Mouse (Mus musculus) retina, embryonic 14.5 days (tissue): Measurements from ENCODE around the gene Gzme.
A peak's percentile ranks its signal among the peaks of the same experiment; 100 is the strongest.
"Not testable (repeated sequence)": the region's sequence is repeated elsewhere in the genome, so short reads cannot be mapped to it uniquely, and the experiment has no call there.

Source experiments
- DNase-seq: peaks from one replicate; pipeline ENCODE4 v3.0.0-alpha.2; 2015; ENCODE audit warnings: low spot score

Gene Gzme

DNA sequence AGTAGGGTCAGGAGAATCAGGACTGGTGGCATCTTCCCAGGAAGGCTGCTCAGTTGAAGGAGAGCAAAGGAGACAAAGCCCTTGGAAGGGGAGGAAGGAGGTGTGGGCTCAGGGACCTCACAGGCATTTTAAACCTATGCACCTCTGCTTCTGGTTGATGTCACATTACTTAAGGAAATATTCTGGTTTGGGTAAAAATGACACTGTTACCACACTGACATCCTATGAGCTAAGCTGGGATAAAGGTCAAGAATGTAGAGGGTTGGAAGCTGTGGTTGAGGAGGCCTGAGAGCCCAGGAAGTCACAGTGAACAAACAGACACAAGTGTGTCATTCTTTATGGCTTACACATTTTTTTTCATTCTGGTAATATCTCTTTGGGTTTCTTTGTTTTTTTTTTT, at the start of gene Gzme:
TSS of gene Gzme (minus strand) at position 101 of the 400 bp plus-strand sequence.
- no peak for DNase-seq

DNA sequence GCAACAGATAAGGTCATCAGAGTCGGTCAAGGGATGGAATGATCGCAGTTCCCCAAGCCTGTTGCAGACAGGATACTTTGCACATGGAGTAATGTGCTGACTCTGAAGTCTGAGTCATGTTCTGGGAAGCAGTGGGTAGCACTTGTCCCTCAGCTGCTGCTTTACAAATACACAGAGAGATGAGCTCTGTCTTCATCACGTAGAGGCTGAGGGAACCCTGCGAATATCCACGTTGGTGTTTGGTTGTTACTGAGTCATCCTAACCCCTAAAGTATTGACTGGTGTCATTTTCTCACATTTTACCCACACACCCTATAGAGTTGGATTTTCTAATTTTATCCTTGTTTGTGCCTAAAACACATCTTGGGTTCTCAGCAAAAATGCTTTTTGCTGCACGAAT, 47.6 kb upstream of the Gzme start:
- no peak for DNase-seq

DNA sequence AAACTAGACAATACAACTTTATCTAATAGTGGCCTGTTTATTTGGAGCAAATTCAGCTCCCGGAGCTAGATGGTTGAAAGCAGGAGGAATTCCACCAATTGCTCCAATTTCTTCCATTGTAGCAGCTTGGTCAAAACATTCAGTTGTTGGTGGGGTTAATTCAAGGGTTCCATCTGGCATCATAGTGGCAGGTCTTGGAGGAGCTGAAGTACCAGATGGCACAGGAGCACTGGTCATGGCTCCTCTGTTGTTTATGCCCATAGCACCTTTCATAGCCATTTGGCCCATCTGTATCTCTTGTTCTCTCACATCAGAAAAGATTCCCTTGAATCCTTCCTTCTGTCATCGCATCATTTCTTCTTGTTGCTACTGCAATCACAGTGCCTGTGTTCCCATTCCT, 41.7 kb upstream of the Gzme start:
- DNase-seq: no peak

DNA sequence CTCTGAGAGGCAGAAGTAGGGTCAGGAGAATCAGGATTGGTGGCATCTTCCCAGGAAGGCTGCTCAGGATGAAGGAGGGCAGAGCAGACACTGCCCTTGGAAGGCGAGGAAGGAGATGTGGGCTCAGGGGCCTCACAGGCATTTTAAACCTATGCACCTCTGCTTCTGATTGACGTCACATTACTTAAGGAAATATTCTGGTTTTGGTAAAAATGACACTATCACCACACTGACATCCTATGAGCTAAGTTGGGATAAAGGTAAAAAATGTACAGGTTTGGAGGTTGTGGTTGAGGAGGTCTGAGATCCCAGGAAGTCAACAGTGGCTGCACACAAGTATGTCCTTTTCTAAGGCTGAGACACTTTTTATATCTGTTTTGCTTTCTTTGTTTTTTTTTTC, 39.1 kb upstream of the Gzme start, which contains the start of gene Gzmg:
TSS of gene Gzmg (minus strand) at position 101 of the 400 bp plus-strand sequence.
- not testable (repeated sequence) for DNase-seq

DNA sequence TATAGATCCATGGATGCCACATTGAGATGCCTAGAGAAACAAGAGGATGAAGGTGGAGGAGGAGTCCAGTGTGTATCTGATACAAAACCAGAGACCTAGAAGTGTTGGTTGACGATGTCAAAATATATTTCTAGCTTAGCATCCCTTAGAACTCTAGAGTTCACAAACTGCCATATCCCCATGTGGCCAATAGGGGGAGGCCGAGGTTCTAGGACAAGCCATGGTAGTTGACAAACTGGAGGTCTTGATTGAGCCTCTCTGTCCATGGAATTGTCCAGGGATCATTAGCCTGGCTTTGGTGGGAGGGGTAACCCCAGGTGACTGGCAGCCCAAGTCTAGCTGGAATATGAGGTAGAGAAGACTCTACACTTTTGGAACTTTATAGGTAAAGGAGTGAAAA, 34.9 kb upstream of the Gzme start:
- DNase-seq: no peak

DNA sequence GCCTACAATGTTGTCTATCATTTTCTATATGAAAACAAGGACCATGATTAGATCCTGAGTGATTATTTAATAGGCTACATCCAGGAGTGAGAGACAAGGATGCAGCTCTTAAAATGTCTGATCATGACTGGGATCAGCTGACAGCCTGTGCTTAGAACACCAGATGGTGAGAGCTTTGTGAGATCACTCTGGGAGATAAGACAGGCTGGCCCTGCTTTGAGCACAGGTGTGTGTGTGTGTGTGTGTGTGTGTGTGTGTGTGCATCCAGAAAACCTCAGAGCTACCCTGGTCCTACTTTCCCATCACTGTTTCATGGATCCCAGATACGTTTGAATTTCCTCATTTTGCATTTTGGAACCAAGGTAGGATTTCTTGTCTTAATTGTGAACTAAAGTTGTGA, 13.2 kb upstream of the Gzme start:
- not testable (repeated sequence) for DNase-seq

DNA sequence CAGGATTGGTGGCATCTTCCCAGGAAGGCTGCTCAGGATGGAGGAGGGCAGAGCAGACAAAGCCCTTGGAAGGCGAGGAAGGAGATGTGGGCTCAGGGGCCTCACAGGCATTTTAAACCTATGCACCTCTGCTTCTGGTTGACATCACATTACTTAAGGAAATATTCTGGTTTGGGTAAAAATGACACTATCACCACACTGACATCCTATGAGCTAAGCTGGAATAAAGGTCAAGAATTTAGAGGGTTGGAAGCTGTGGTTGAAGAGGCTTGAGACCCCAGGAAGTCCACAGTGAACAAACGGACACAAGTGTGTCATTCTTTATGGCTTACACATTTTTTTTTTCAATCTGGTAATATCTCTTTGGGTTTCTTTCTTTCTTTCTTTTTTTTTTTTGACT, 12.1 kb upstream of the Gzme start, which contains the start of gene Gzmd:
TSS of gene Gzmd (minus strand) at position 101 of the 400 bp plus-strand sequence.
- not testable (repeated sequence) for DNase-seq

DNA sequence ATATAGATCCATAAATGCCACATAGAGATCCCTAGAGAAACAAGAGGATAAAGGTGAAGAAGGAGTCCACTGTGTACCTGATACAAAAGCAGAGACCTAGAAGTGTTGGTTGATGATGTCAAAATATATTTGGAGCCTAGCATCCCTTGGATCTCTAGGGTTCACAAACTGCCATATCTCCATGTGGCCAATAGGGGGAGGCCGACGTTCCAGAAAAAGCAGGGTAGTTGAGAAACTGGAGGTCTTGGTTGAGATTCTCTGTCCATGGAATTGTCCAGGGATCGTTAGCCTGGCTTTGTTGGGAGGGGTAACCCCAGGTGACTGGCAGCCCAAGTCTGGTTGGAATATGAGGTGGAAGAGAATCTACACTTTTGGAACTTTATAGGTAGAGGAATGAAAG, 7.9 kb upstream of the Gzme start:
- DNase-seq: peak; percentile 6

DNA sequence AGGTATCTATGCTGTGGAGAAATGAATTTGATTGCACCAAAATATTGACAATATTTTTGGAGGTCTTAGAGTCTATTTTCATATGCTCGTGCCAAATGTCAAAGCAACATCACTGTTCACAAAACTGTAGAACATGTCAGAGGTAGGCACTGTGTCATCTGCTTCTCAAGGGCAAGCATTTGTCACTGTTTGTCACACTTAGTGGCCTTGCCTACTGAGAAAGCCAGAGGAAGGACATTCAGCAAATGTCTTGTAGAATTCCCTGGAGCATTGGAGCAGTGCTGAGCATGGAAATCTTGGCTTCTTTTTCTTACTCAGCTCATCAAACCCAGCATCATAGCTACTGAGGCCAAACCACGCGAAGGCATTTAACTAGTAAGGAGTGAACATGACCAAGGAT, 3.1 kb upstream of the Gzme start:
- no peak for DNase-seq

DNA sequence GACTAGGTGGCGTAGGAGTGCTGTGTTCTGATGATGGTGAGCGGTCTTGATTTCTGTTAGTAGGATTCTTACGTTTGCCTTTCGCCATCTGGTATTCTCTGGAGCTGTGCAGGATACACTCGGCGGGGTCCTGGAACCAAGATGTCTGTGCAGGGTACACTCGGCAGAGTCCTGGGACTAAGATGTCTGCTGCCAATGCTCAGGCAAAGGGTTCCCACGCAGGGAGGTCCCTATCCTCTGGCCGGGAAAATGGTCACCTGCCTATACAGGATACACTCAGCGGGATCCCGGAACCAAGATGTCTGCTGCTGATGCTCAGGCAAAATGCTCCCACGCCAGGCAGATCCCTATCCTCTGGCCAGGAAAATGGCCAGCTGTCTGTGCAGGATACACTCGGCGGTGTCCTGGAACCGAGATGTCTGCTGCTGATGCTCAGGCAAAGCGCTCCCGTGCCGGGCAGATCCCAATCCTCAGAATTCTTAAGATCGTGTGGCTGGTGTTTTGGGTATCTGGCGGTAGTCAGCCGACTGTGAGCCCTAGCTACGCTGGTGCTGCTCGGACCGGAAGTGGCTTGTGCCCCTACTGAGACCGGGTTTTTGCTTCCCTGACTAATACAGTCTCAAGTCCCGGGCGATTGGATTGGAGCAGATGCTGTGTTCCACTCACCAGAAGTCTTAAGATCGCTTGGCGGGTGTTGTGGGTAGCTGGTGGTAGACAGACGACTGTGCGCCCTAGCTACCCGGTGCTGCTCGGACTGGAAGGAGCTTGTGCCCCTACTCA, 4.7 kb downstream of the Gzme start:
- not testable (repeated sequence) for DNase-seq

DNA sequence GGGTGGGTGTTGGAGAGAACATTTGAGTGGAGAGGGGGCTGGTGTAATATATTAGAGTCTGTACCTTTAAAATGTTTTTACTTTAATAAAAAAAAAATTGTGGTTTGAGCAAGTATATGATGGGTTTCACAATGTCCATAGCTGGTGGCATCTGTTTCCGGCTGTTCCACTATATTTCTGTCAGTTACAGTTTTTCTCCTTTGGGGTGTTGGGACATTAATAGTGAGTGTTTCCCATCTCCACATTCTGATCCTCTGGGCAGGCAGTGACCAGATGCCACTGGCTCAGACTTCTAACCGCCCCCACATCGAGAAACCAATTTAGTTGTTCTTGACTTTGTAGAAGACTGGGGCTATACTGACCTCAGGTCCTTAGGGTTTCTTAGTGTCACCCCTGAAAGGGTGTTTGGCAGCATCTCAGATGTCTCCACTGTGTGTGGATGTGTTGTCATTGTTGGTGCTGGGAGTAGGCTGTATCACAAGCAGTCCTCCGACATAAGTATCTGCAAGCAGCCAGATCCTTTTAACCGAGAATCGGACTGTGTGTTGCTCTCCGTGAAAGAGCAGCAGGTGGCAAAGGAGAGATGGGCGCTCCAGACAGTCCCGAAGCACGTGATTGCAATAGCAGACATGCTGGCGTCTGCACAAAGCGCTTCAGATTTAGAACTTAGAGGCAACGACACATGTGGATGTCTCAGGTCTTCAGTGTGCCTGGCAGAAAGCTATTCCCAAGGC, 14.8 kb downstream of the Gzme start:
- DNase-seq: no peak

DNA sequence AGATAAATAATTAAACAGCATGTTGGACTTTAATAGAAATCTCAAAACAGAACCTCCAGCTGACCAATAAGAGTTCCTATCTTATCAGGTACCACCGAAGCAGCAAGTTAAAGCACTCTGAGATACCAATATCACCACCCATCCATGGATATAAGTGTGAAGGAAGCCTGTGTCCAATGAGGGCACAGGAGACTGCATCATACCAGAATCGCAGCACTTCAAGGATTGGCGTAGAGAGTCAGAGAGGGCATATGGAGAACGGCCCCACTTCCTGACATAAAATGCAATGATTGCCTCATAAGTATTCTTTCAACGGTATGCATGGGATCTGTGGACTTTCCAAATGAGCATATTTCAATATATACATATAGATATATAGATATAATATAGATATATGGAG, 15.4 kb downstream of the Gzme start:
- DNase-seq: no peak

DNA sequence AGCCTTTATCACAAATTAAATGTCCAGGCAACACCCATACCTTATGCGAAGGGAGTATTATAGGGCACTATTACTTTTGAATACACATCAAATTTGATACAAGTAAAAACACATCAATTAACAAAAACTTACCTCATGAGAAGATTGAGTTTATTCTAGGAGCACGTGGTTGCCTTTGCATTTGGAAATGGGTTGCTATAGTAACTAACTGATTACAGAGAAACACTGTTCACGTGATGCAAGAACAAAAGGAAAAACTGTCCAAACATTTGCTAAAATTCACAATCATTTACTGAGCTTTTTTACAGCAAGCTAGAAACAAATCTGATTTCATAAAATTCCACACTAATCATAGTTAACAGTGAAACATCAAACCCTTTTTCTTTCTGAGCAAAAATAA, 17.0 kb downstream of the Gzme start:
- DNase-seq: no peak

DNA sequence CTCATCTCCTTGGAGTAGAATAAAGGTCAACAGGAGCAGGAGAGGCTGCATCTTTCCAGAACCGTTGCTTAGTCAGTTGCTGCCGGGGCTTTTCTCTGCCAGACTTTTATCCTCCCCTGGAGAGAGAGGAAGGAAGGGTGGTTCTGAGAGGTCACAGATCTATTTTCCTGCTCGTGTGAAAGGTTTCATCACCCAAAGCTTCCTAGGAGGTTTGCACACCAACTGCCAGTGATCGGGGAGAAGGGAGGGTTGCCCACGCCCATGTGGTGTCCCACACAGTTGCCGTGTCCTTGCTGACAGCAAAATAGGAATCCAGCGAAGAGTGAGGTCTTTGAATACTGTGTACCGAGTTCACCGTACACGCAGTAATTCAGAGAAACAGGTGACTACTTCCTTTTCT, 18.0 kb downstream of the Gzme start, which contains the start of gene Ctsg:
TSS of gene Ctsg (minus strand) at position 189 of the 400 bp plus-strand sequence.
- DNase-seq: no peak

DNA sequence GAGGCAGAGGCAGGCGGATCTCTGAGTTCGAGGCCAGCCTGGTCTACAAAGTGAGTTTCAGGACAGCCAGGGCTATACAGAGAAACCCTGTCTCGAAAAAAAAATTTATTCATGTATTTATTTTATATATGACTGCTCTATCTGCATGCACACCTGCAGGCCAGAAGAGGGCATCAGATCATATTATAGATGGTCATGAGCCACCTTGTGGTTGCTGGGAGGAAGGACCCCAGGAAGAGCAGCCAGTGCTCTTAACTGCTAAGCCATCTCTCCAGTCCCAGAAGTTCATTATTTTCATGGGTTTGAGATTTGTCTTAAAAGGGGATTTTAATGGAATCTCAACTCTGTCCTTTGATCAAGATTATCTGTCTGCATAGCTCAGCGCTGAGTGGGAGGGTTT, 21.5 kb downstream of the Gzme start:
- peak; percentile 24 for DNase-seq

DNA sequence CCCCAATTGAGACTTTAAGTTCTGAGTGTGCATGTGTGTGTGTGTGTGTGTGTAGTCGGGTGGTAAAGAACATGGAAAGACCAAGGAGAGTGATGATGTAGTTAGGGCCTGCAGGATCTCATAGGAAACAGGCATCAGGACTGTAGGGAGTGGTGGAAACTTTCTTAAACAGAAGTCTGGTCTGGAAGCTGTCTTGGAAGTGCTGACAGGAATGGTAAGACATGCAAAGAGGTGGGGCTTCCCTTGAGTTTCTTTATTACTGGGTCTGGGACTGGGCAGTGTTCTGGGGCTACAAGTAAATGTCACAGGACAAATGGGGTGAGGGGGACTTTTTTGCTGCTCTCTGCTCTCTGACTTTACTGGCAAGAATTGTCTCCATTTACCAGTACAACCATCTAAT, 22.8 kb downstream of the Gzme start:
- DNase-seq: no peak

DNA sequence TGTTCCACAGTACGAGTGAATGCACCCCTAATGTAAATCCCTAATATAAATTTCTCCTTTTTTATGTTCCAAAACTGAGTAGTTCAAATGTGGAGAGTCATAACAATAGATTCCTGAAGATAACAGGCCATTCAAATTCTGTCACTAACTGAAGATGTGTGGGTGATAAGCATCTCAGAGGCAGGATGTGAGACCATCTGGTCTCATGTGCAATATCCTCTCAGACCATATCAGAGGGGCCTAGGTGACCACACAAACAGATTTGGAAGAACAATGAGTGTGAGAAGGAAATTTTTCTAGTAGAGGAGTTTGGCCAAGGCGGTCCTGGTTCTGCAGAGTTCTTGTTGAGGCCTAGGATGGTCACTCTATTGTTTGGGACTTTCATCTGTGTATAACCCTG, 27.1 kb downstream of the Gzme start:
- DNase-seq: no peak

DNA sequence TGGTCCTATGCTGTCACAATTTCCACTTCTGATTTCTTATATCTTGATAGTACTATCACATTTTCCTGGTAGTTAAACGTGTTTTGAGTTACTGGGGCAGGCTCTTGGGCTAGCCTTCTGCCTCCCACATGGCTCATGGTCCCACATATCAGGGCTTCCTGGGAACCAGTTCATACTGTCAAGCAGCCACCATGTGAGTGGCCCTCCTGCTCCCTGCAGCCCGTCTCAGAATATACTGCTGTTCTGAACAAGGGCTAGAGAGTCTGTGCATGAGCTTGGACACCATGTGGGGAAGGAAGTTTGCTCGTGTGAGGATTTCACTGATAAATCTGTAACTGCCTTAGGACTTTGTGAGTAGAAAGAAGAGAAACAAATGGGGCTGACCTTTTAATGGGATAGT, 33.7 kb downstream of the Gzme start:
- DNase-seq: no peak

DNA sequence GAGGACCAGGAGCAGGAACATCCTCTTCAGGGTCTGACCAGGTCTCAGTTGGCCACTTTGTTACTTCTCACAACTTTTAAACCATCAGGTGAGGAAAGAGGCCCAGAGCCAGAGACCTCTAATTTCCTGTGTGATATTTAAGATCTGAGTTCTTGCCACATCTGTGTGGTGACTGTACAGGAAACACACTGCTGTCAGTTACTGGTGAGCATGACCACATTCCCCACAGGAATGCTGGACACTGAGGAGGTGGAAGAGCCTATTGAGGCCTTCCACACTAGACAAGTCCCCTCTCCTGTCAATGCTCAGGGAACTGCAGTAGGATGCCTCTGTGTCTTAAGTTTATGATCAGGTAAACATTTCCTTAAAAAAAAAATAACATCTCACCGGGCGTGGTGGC, 35.3 kb downstream of the Gzme start, which contains the start of gene Mcpt8:
TSS of gene Mcpt8 (minus strand) at position 107 of the 400 bp plus-strand sequence.
- DNase-seq: no peak

DNA sequence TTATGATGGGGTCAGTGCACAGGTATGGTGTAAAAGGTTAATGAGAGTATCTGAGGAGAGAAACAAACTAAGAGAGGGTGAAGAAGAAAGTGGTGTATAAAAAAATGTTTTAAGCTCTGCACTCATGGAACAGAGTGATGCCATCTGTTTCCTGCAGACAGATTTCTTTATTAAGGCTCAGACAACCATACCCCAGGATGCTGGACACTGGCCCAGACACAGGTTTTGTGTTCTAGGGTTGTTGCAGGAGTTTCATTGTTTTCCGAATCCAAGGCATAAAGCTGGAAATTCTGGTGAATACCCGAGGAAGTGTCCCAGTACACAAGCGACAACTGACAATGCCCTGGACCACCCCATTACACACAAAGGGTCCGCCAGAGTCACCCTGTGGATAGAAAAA, 38.4 kb downstream of the Gzme start:
- no peak for DNase-seq
